Mouse (Mus musculus): ENCODE results near the gene Gm49393. TPM values are rescaled to one million over a fixed set of nuclear protein-coding genes. Genes with fewer than 3 reads are reported as not detected.

Gm49393 gene
- polyA plus RNA-seq, 1 experiment from 2014 or later, result not detected

DNA sequence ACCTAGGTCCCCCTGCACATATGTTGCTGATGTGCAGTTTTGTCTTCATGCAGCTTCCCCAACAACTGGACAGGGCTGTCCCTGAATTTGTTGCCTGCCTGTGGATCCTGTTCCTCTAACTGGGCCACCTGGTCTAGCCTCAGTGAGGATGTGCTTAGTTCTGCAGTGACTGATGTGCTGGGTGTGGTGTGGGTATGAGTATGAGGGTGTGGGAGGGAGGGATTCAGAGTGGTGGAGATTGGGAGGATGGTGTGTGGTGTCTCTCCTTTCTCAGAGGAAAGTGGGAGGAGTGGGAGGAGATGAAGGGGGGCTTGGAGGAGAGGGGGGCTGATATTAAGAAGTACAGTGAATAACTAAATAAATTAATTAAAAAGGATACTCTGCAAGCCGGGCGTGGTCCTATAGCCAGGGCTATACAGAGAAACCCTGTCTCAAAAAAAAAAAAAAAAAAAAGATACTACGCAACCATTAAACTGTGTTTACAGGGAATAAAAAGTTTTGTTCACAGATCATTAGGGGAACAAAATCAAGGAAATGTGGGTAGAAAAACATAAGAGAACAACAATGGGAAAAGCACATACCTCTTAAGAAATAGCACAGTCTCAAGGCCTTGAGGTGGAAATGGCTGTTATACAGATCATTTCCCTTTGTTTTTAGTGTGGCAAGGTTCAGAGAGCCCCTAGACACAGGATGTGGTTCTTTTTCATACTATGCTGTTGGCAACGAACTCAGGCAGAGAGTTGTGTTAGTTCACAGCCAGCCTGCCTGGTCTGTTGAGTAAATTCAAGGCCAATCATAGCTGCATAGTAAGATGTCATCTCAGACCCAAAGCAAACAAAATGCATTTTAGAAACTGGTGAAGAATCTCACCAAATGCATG is 86.9 kb downstream of the Gm49393 start:
- no peak for ATAC-seq (ENCODE audit: low FRiP score)
- H3K27me3 ChIP-seq, result no peaks in the 10 kb centered on the region
- WGBS, result 91% methylated on average over 4 of the region's 4 CpGs
- no peaks in the 10 kb centered on the region for H3K36me3 ChIP-seq
- H3K27ac ChIP-seq, result no peak overlapping the region
- no peaks in the 10 kb centered on the region for H3K4me1 ChIP-seq (replicated peaks)
- H3K9ac ChIP-seq, result no peak overlapping the region
- H3K9me3 ChIP-seq, result no peaks in the 10 kb centered on the region
- no peak overlapping the region for H3K4me3 ChIP-seq
- no peak overlapping the region for H3K4me2 ChIP-seq

- ATAC-seq (ENCODE audit: low FRiP score), result no peak
- H3K4me2 ChIP-seq, result no peak overlapping the region
- no peaks in the 10 kb centered on the region for H3K36me3 ChIP-seq
- H3K4me1 ChIP-seq (replicated peaks), result no peaks in the 10 kb centered on the region
- no peaks in the 10 kb centered on the region for H3K9me3 ChIP-seq
- WGBS, result 89% methylated on average over 8 of the region's 8 CpGs
- no peaks in the 10 kb centered on the region for H3K27me3 ChIP-seq
- no peak overlapping the region for H3K27ac ChIP-seq
- no peak overlapping the region for H3K9ac ChIP-seq
- H3K4me3 ChIP-seq, result no peak overlapping the region
Measured at GRCm38 (mm10) chr13:60843153-60843552, 92.2 kb downstream of the Gm49393 start.

DNA sequence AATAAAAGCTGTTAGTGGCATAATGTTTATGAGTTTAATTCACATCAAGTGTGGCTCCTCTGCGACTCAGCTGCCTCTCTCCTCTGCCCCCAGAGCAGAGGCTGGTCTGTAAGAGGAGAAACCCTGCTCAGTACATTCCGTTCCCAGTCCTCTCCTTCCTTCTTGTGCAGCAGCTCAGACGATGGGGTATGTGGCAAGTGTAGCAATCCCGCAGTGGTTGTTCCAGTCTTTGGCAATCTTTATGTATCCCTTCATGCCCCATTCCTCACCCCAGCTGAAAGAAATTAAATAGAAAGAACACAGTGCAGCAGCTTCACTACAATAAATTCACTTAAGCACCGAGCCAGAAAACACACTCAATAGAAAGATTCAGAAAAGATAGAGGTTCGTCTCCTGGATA is 92.7 kb downstream of the Gm49393 start:
- H3K4me1 ChIP-seq (replicated peaks), result no peaks in the 10 kb centered on the region
- 78% methylated on average over 6 of the region's 6 CpGs for WGBS
- no peak overlapping the region for H3K4me3 ChIP-seq
- H3K27me3 ChIP-seq, result no peaks in the 10 kb centered on the region
- H3K9me3 ChIP-seq, result no peaks in the 10 kb centered on the region
- no peaks in the 10 kb centered on the region for H3K36me3 ChIP-seq
- no peak overlapping the region for H3K9ac ChIP-seq
- ATAC-seq (ENCODE audit: low FRiP score), result no peak
- no peak overlapping the region for H3K27ac ChIP-seq
- no peak overlapping the region for H3K4me2 ChIP-seq

DNA sequence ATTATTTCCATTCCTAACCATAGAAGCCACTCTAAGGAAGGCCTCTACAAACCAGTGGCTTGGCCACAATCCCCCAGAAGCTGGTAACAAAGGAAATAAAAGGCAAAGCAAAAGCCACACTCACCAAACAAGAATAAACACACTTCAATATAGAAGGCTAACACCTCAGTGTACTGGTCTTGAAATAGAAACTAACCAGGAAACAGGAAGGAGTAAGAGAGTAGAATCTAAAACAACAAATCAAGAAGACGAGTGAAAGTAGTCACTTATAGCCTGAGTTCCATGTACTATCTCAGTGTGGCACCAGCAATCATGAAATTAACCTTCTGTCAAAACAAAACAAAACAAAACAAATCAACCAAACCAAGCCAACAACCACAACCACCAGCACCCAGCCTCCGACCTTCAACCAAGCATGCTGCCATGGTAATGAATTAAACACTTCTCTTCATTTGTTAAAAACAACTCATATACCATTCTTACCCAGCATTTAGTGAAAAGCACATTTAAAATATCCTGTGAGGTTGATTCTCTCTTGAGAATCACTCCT is 96.0 kb downstream of the Gm49393 start:
- Histone ChIP-seq H3K9ac (no peak overlapping the region), H3K9me3 (no peaks in the 10 kb centered on the region), H3K4me1 (replicated peaks) (no peaks in the 10 kb centered on the region), H3K36me3 (no peaks in the 10 kb centered on the region), H3K27me3 (no peaks in the 10 kb centered on the region), H3K4me3 (no peak overlapping the region), H3K4me2 (no peak overlapping the region), H3K27ac (no peak overlapping the region)
- no peak for ATAC-seq (ENCODE audit: low FRiP score)
- 81% methylated on average over 2 of the region's 2 CpGs for WGBS

GRCm38 (mm10) chr13:60826052-60826451 is 109.3 kb downstream of the Gm49393 start:
- no peak overlapping the region for H3K4me3 ChIP-seq
- no peak overlapping the region for H3K4me2 ChIP-seq
- H3K27me3 ChIP-seq, result no peaks in the 10 kb centered on the region
- WGBS, result 71% methylated on average over 3 of the region's 3 CpGs
- H3K27ac ChIP-seq, result no peak overlapping the region
- no peaks in the 10 kb centered on the region for H3K4me1 ChIP-seq (replicated peaks)
- no peaks in the 10 kb centered on the region for H3K36me3 ChIP-seq
- no peak for ATAC-seq (ENCODE audit: low FRiP score)
- H3K9ac ChIP-seq, result no peak overlapping the region
- no peaks in the 10 kb centered on the region for H3K9me3 ChIP-seq

- Histone ChIP-seq H3K9ac (no peak overlapping the region), H3K36me3 (no peaks in the 10 kb centered on the region), H3K9me3 (no peaks in the 10 kb centered on the region), H3K4me2 (no peak overlapping the region), H3K27me3 (no peaks in the 10 kb centered on the region), H3K27ac (no peak overlapping the region), H3K4me3 (no peak overlapping the region), H3K4me1 (replicated peaks) (no peaks in the 10 kb centered on the region)
- WGBS, result 79% methylated on average over 3 of the region's 3 CpGs
- no peak for ATAC-seq (ENCODE audit: low FRiP score)
Measured at GRCm38 (mm10) chr13:60820486-60821175, 114.8 kb downstream of the Gm49393 start.

GRCm38 (mm10) chr13:60819469-60819868 is 115.9 kb downstream of the Gm49393 start:
- H3K27me3 ChIP-seq, result no peaks in the 10 kb centered on the region
- no peak overlapping the region for H3K9ac ChIP-seq
- H3K27ac ChIP-seq, result no peak overlapping the region
- no peaks in the 10 kb centered on the region for H3K36me3 ChIP-seq
- no peak for ATAC-seq (ENCODE audit: low FRiP score)
- no peaks in the 10 kb centered on the region for H3K4me1 ChIP-seq (replicated peaks)
- no peak overlapping the region for H3K4me2 ChIP-seq
- H3K4me3 ChIP-seq, result no peak overlapping the region
- WGBS, result 15% methylated on average over 7 of the region's 7 CpGs
- H3K9me3 ChIP-seq, result no peaks in the 10 kb centered on the region

DNA sequence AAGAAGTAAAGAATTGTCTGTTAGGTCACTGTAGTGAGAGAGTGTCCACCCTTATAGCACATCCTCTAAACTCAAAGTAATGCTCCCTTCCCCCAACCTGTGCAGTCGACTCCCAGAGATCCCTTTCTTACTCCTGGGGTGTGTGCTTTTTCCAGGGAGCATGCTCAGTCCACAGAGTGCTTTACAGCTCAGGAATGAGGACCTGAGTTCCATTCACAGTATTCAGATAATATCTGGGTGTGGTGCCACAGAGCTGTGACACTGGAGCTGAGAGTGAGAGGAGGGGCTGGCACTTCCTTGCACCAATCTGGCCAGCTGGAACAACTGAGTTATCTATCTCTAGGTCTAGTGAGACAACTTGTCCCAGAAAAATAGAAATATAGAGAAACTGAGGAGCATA is 121.7 kb downstream of the Gm49393 start:
- ATAC-seq (ENCODE audit: low FRiP score), result no peak
- Histone ChIP-seq H3K9me3 (no peaks in the 10 kb centered on the region), H3K4me2 (no peak overlapping the region), H3K9ac (no peak overlapping the region), H3K4me1 (replicated peaks) (no peaks in the 10 kb centered on the region), H3K27me3 (no peaks in the 10 kb centered on the region), H3K36me3 (no peaks in the 10 kb centered on the region), H3K27ac (no peak overlapping the region), H3K4me3 (no peak overlapping the region)
- 93% methylated on average over 1 of the region's 1 CpGs for WGBS

DNA sequence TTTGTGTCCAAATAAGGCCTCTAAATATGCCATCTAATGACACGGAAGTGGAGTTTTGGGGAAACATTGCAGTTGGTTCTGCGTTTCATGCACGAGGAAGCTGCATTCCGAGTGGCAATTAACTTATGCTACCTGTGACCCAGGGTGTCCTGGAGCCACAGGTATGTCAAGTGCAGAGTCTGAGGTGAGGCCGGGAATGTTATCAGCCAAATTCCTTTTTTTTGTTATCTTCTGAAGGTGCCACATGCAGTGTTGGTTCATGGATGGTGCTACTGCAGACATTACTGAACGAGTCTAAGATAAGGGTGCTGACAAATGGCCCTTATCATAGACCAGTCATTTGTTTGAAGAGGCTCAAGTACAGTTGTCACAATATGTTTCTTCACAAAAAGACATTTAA is 122.6 kb downstream of the Gm49393 start:
- Histone ChIP-seq H3K9me3 (no peaks in the 10 kb centered on the region), H3K36me3 (no peaks in the 10 kb centered on the region), H3K4me1 (replicated peaks) (no peaks in the 10 kb centered on the region), H3K4me2 (no peak overlapping the region), H3K27ac (no peak overlapping the region), H3K9ac (no peak overlapping the region), H3K4me3 (no peak overlapping the region), H3K27me3 (no peaks in the 10 kb centered on the region)
- ATAC-seq (ENCODE audit: low FRiP score), result no peak
- 92% methylated on average over 6 of the region's 6 CpGs for WGBS

DNA sequence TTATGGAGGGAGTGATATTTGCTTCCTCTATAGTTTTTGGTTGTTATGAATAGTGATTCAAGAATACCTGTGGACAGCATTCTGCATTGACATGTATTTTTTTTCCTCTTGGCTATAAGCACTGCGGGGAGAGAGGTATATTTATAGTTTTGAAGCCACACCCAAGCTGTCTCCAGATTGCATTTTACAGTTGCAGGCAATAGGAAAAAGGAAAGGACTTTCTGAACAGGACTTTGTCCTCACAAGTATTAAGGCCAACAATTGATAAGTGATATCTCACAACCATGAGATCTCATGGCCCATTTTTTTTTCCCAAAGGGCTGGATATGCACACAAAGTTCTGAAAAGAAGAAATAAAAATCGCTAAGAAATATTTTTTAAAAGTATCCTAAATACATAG is 125.7 kb downstream of the Gm49393 start:
- Histone ChIP-seq H3K4me1 (replicated peaks) (no peaks in the 10 kb centered on the region), H3K27me3 (no peaks in the 10 kb centered on the region), H3K27ac (no peak overlapping the region), H3K9ac (no peak overlapping the region), H3K4me2 (no peak overlapping the region), H3K36me3 (no peaks in the 10 kb centered on the region), H3K4me3 (no peak overlapping the region), H3K9me3 (no peaks in the 10 kb centered on the region)
- WGBS, result 84% methylated on average over 2 of the region's 2 CpGs
- no peak for ATAC-seq (ENCODE audit: low FRiP score)

All from hindbrain, embryonic 13.5 days (tissue).